Mouse (Mus musculus) limb, embryonic 10.5 days (tissue): Measurements from ENCODE around the gene Kdm2a. TPM values are rescaled to one million over a fixed set of nuclear protein-coding genes. Genes with fewer than 3 reads are reported as not detected.
A peak's percentile ranks its signal among the peaks of the same experiment; 100 is the strongest.

ENCODE experiments used
- DNase-seq: peaks from one replicate; pipeline ENCODE4 v3.0.0-alpha.2; 2017; ENCODE audit warnings: low spot score
- H3K27ac ChIP-seq: fragments of 300-500 bp; sonication (generic); 2 replicates; pipeline ENCODE4 v1.5.1; 2016; ENCODE audit warnings: mild to moderate bottlenecking
- H3K27me3 ChIP-seq: fragments of 300-500 bp; sonication (generic); 2 replicates; pipeline ENCODE4 v1.6.1; 2016; ENCODE audit warnings: low read depth, mild to moderate bottlenecking; ENCODE audit not compliant: poor library complexity, severe bottlenecking
- H3K36me3 ChIP-seq: fragments of 300-500 bp; sonication (generic); 2 replicates; pipeline ENCODE4 v1.6.1; 2016; ENCODE audit warnings: mild to moderate bottlenecking, moderate library complexity
- H3K4me1 ChIP-seq: fragments of 300-500 bp; sonication (generic); 2 replicates; pipeline ENCODE4 v1.6.1; 2016
- H3K4me3 ChIP-seq: fragments of 300-500 bp; sonication (generic); 2 replicates; pipeline ENCODE4 v1.5.1; 2016; ENCODE audit warnings: mild to moderate bottlenecking, moderate library complexity
- H3K9me3 ChIP-seq: fragments of 300-500 bp; sonication (generic); replicated peaks from 2 replicates; pipeline ENCODE4 v1.6.1; 2016; ENCODE audit warnings: mild to moderate bottlenecking
- WGBS: fragments of 180-500 bp; shearing (Covaris S2); methylation state at CpG from one replicate; pipeline ENCODE4 v1.1.7; 2016; 5-methylcytosine and 5-hydroxymethylcytosine counted together
- polyA plus RNA-seq: library from polyadenylated mRNA; unstranded; fragments of >200 nt; fragmentation: Nextera tagmentation; extraction: Ambion mirVana; gene quantifications from 2 replicates; pipeline ENCODE4 v1.2.1, GENCODE M21; 2016

Kdm2a gene
- polyA plus RNA-seq, 1 experiment from 2014 or later = 77.9 TPM

- no peaks in the 10 kb centered on the region for H3K27me3 ChIP-seq
- peaks cover 13% of the 10 kb centered on the region for H3K4me1 ChIP-seq
- H3K36me3 ChIP-seq = peaks cover 12% of the 10 kb centered on the region
- DNase-seq = peak; percentile 72
- no peak overlapping the region for H3K4me3 ChIP-seq
- no peak overlapping the region for H3K27ac ChIP-seq
- no peaks in the 10 kb centered on the region for H3K9me3 ChIP-seq
Observed at GRCm38 (mm10) chr19:4309776-4310185, 88.3 kb downstream of the Kdm2a start.

GRCm38 (mm10) chr19:4309302-4309701 is 88.8 kb downstream of the Kdm2a start:
- no peak for DNase-seq
- Histone ChIP-seq H3K27me3 (no peaks in the 10 kb centered on the region), H3K36me3 (peaks cover 10% of the 10 kb centered on the region), H3K27ac (no peak overlapping the region), H3K9me3 (no peaks in the 10 kb centered on the region), H3K4me1 (peaks cover 18% of the 10 kb centered on the region), H3K4me3 (no peak overlapping the region)
- 95% methylated on average over 4 of the region's 4 CpGs for WGBS

DNA sequence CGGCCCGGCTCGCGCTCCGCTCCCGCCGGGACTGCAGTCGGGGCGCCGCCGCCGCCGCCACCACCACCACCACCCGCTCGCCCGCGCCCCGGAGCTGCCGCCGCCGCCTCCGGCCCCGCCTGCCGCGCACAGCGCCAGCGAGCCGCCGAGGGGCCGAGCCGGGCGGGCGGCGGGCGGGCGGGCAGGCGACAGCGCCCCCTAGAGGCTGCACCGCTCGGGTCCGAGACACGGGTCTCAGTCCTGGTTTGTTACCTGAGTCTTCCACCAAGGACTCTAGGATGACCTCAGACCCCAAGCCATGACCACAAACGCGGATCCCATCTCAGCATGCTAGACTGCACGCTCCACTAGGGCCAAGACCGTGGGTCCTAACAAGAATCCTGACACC is 91.9 kb downstream of the Kdm2a start, which contains the start of gene Grk2:
Gene Grk2 (minus strand): TSS at position 33 of the 388 bp plus-strand sequence.
- no peaks in the 10 kb centered on the region for H3K9me3 ChIP-seq
- WGBS = 13% methylated on average over 42 of the region's 46 CpGs
- H3K4me3 ChIP-seq = peak within 1 kb of the TSS; percentile 89
- H3K27me3 ChIP-seq = no peaks in the 10 kb centered on the region
- H3K4me1 ChIP-seq = peaks cover 49% of the 10 kb centered on the region
- peak within 1 kb of the TSS; percentile 93 for H3K27ac ChIP-seq
- no peaks in the 10 kb centered on the region for H3K36me3 ChIP-seq
- DNase-seq = peak; percentile 91

- WGBS = 3% methylated on average over 68 of the region's 68 CpGs
- peaks cover 55% of the 10 kb centered on the region for H3K4me1 ChIP-seq
Observed at GRCm38 (mm10) chr19:4305491-4306189, 92.4 kb downstream of the Kdm2a start.

DNA sequence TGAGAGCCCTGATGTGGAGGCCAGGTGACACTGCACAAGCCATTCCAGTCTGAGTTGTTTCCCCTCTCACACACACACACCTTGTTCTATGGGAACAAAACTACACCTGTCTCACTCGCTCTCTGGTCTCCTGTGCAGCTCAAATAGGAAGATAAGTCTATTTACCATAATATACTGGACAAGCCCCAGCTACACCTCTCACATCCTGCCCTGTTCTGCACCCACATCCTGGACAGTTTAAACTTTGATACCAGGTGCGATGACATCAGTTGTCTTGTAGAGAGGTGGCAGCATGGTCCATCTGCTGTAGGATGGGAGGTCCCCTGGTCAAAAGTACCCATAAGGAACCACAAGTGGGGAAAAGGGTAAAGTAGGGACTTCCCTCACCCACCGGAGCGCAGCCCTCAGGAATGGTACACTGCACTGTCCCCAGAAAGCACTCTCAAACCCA is 93.2 kb downstream of the Kdm2a start:
- 0 out of 2 replicates have a peak, but pooled peaks cover 3% of the 10 kb centered on the region for H3K36me3 ChIP-seq
- no peaks in the 10 kb centered on the region for H3K9me3 ChIP-seq
- WGBS = 58% methylated on average over 4 of the region's 4 CpGs
- peaks cover 62% of the 10 kb centered on the region for H3K4me1 ChIP-seq
- H3K4me3 ChIP-seq = peak overlapping the region; percentile 89
- H3K27me3 ChIP-seq = no peaks in the 10 kb centered on the region
- peak overlapping the region; percentile 93; the same call in 1 of the 2 replicates for H3K27ac ChIP-seq
- no peak for DNase-seq

More at GRCm38 (mm10) chr19:4305491-4306189, 92.4 kb downstream of the Kdm2a start:
- H3K36me3 ChIP-seq = no peaks in the 10 kb centered on the region
- H3K27ac ChIP-seq = peak overlapping the region; percentile 93
- H3K4me3 ChIP-seq = peak overlapping the region; percentile 89
- no peaks in the 10 kb centered on the region for H3K9me3 ChIP-seq
- peak; percentile 76 for DNase-seq
- H3K27me3 ChIP-seq = no peaks in the 10 kb centered on the region

DNA sequence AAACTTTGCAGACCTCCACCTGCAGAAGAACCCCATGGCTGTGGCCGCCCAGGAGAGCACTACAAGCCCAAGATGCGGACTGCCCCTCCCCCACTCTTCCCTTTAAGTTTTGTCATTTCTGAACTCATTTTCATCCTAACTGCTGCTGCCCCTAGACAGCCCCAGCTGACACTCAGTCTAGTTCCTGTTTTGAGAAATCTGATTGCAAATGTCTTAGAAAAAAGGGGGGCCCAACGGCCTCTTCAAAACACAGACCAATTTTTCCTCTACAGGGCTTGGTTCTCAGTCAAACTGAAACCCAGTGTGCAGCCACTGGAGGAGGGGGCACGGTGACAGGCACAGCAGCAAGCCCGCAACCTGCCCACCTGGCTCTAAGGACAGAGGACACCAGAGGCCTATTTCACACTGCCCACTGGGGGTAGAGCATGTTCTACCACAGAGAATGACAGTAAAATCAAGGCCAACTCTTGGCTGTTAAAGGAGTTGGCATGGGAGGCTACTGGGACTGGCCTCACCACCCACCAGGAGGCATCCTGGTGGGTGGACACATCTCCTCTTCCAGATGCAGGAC is 93.7 kb downstream of the Kdm2a start:
- H3K4me1 ChIP-seq = peaks cover 68% of the 10 kb centered on the region
- no peaks in the 10 kb centered on the region for H3K27me3 ChIP-seq
- no peaks in the 10 kb centered on the region for H3K9me3 ChIP-seq
- H3K27ac ChIP-seq = peak overlapping the region; percentile 20; the same call in 1 of the 2 replicates
- peak overlapping the region; percentile 89 for H3K4me3 ChIP-seq
- H3K36me3 ChIP-seq = 0 out of 2 replicates have a peak, but pooled peaks cover 3% of the 10 kb centered on the region
- DNase-seq = no peak
- 82% methylated on average over 5 of the region's 5 CpGs for whole genome bisulfite sequencing

- H3K36me3 ChIP-seq = 0 out of 2 replicates have a peak, but pooled peaks cover 3% of the 10 kb centered on the region
- DNase-seq = no peak
- H3K4me3 ChIP-seq = no peak overlapping the region
- no peak overlapping the region for H3K27ac ChIP-seq
- peaks cover 72% of the 10 kb centered on the region for H3K4me1 ChIP-seq
- H3K9me3 ChIP-seq = no peaks in the 10 kb centered on the region
- 91% methylated on average over 5 of the region's 5 CpGs for WGBS
- no peaks in the 10 kb centered on the region for H3K27me3 ChIP-seq
Observed at GRCm38 (mm10) chr19:4303640-4303995, 94.5 kb downstream of the Kdm2a start.

GRCm38 (mm10) chr19:4302936-4303639 is 95.0 kb downstream of the Kdm2a start:
- Histone ChIP-seq H3K27ac (peak overlapping the region; percentile 74; the same call in 1 of the 2 replicates), H3K27me3 (no peaks in the 10 kb centered on the region), H3K36me3 (peaks cover 7% of the 10 kb centered on the region), H3K4me1 (peaks cover 72% of the 10 kb centered on the region), H3K9me3 (no peaks in the 10 kb centered on the region), H3K4me3 (peak overlapping the region; percentile 34)
- 71% methylated on average over 7 of the region's 7 CpGs for WGBS
- no peak for DNase-seq

- DNase-seq = no peak
- peaks cover 72% of the 10 kb centered on the region for H3K4me1 ChIP-seq
Observed at GRCm38 (mm10) chr19:4301735-4302651, 96.1 kb downstream of the Kdm2a start.

GRCm38 (mm10) chr19:4300852-4301734 is 97.0 kb downstream of the Kdm2a start:
- DNase-seq = no peak
- Histone ChIP-seq H3K27ac (peak overlapping the region; percentile 74), H3K27me3 (no peaks in the 10 kb centered on the region), H3K4me1 (peaks cover 67% of the 10 kb centered on the region), H3K36me3 (peaks cover 20% of the 10 kb centered on the region), H3K4me3 (peak overlapping the region; percentile 34), H3K9me3 (no peaks in the 10 kb centered on the region)
- 75% methylated on average over 11 of the region's 11 CpGs for WGBS

More at GRCm38 (mm10) chr19:4301735-4302651, 96.1 kb downstream of the Kdm2a start:
- Histone ChIP-seq H3K27me3 (no peaks in the 10 kb centered on the region), H3K27ac (peak overlapping the region; percentile 74), H3K9me3 (no peaks in the 10 kb centered on the region), H3K36me3 (peaks cover 13% of the 10 kb centered on the region), H3K4me3 (peak overlapping the region; percentile 34)
- 36% methylated on average over 21 of the region's 21 CpGs for WGBS

DNA sequence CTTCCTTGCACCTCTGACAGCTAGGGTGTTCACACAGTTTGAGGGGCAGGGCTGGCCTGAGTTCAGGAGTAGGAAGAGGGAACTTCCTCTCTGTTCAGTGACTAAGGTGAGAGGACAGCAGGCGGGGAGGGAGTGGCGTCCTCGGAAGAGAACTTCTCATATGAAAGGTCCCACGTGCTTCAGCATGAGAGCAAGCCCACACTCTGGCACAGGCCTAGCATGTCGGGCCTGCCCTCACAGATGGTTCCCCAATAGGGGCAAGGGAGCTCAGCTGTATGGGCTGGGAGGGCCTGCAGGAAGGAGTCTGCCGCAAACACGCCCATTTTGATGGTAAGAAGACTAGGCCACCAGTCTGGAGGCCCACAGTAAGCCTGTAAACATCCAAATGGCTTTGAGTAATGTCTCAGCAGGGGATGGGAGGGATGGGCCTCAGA is 97.8 kb downstream of the Kdm2a start:
- WGBS = 44% methylated on average over 7 of the region's 7 CpGs
- peak overlapping the region; percentile 33; the same call in 1 of the 2 replicates for H3K27ac ChIP-seq
- DNase-seq = no peak

More for the DNA sequence above, 97.8 kb downstream of the Kdm2a start:
- peaks cover 27% of the 10 kb centered on the region for H3K36me3 ChIP-seq
- no peaks in the 10 kb centered on the region for H3K27me3 ChIP-seq
- H3K9me3 ChIP-seq = no peaks in the 10 kb centered on the region
- no peak overlapping the region for H3K4me3 ChIP-seq
- H3K4me1 ChIP-seq = peaks cover 63% of the 10 kb centered on the region
